Mouse (Mus musculus): Measurements from ENCODE around the gene Ibtk. TPM values are rescaled to one million over a fixed set of nuclear protein-coding genes. Genes with fewer than 3 reads are reported as not detected.

Ibtk gene
- polyA plus RNA-seq, 1 experiment: 14.4 TPM

DNA sequence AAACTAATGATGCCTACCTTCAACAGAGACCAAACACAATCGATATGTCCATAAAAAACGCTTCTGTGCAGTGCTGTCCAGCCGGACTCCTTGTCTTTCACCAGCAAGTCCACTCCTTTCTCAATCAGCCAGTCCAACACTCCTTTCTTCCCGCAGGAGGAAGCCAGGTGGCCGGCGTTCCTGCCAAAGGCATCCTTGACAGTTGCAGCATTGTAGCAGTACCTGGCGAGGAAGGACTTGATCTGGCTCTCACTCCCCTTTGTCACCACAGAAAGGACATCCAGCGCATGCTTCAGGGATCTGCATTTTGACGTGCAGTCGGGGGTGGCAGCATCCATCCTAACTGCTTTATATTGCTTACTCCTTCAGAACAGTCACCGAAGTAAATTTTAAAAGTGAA lies 5.8 kb downstream of the Ibtk start:
- Histone ChIP-seq H3K27ac (ENCODE audit: insufficient read depth, low read length) (no peak overlapping the region), H3K4me3 (replicated peaks; ENCODE audit: insufficient read depth, low read depth, low read length) (no peak overlapping the region), H3K27me3 (ENCODE audit: control insufficient read depth, insufficient read depth, low read length) (no peaks in the 10 kb centered on the region), H3K4me1 (ENCODE audit: control insufficient read depth, insufficient read depth, low read length) (peaks cover 9% of the 10 kb centered on the region)
- peak; percentile 68 to 81 for DNase-seq
- 15% methylated on average over 11 of the region's 11 CpGs for WGBS
- TF ChIP-seq CTCF (IDR thresholded peaks at IDR 0.05; ENCODE audit: borderline replicate concordance, insufficient read depth, low read depth, low read length) (no peak), POLR2A (IDR thresholded peaks at IDR 0.05; ENCODE audit: borderline replicate concordance, insufficient read depth, low read length) (no peak)

- no peak for DNase-seq
- peaks cover 9% of the 10 kb centered on the region for H3K4me1 ChIP-seq (ENCODE audit: control insufficient read depth, insufficient read depth, low read length)
- no peak overlapping the region for H3K27ac ChIP-seq (ENCODE audit: insufficient read depth, low read length)
- WGBS: 93% methylated on average over 4 of the region's 4 CpGs
- H3K27me3 ChIP-seq (ENCODE audit: control insufficient read depth, insufficient read depth, low read length): no peaks in the 10 kb centered on the region
- TF ChIP-seq POLR2A (IDR thresholded peaks at IDR 0.05; ENCODE audit: borderline replicate concordance, insufficient read depth, low read length) (no peak), CTCF (IDR thresholded peaks at IDR 0.05; ENCODE audit: borderline replicate concordance, insufficient read depth, low read depth, low read length) (no peak)
- H3K4me3 ChIP-seq (replicated peaks; ENCODE audit: insufficient read depth, low read depth, low read length): no peak overlapping the region
Measured at GRCm38 (mm10) chr9:85742107-85742506, 7.0 kb downstream of the Ibtk start.

GRCm38 (mm10) chr9:85739279-85739678 lies 9.9 kb downstream of the Ibtk start:
- DNase-seq: no peak
- WGBS: 91% methylated on average over 4 of the region's 4 CpGs
- TF ChIP-seq CTCF (IDR thresholded peaks at IDR 0.05; ENCODE audit: borderline replicate concordance, insufficient read depth, low read depth, low read length): no peak
- no peak for TF ChIP-seq POLR2A (IDR thresholded peaks at IDR 0.05; ENCODE audit: borderline replicate concordance, insufficient read depth, low read length)
- Histone ChIP-seq H3K4me3 (replicated peaks; ENCODE audit: insufficient read depth, low read depth, low read length) (no peak overlapping the region), H3K27ac (ENCODE audit: insufficient read depth, low read length) (no peak overlapping the region), H3K4me1 (ENCODE audit: control insufficient read depth, insufficient read depth, low read length) (peaks cover 9% of the 10 kb centered on the region), H3K27me3 (ENCODE audit: control insufficient read depth, insufficient read depth, low read length) (no peaks in the 10 kb centered on the region)

DNA sequence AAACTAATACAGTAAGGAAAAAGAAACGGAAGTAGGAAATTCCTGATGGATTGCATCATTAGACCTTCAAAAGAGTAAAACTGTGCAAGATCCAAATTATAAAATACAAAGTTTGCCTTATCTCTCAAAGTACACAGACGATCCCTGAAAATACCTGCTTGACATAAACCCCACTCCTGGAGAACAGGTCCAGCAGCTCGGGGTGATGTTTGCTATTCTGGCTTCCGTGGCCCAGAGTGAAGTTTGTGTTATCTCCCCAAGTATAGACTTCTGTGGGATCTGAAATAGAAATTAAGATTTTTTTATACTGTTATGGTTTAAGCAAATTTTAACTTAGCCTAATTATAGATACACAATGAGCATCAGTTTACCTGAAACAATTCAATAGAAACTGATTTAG lies 14.3 kb downstream of the Ibtk start:
- no peak overlapping the region for H3K27ac ChIP-seq (ENCODE audit: insufficient read depth, low read length)
- 95% methylated on average over 4 of the region's 4 CpGs for WGBS
- TF ChIP-seq CTCF (IDR thresholded peaks at IDR 0.05; ENCODE audit: borderline replicate concordance, insufficient read depth, low read depth, low read length) (no peak), POLR2A (IDR thresholded peaks at IDR 0.05; ENCODE audit: borderline replicate concordance, insufficient read depth, low read length) (no peak)
- H3K4me1 ChIP-seq (ENCODE audit: control insufficient read depth, insufficient read depth, low read length): no peaks in the 10 kb centered on the region
- DNase-seq: no peak
- H3K27me3 ChIP-seq (ENCODE audit: control insufficient read depth, insufficient read depth, low read length): no peaks in the 10 kb centered on the region
- no peak overlapping the region for H3K4me3 ChIP-seq (replicated peaks; ENCODE audit: insufficient read depth, low read depth, low read length)

DNA sequence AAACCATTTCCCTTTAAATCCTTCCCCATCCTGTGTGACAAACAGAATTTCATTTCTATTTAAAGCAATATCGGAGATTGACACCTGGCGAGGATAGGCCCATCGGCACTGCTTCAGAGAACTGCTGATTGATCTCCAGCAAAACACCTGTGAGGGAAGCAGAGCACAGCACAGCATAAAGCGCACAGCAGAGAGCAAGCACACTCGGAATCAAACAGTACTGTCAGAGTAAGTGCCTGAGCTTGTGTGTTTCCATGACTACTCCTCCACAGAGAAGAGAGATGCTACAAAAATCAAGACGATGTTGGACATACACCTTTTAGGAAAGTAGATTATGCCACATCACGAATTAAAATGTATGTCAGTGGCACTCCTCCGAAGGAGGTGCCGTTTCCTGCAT lies 25.1 kb downstream of the Ibtk start:
- 90% methylated on average over 9 of the region's 9 CpGs for WGBS
- Histone ChIP-seq H3K4me1 (ENCODE audit: control insufficient read depth, insufficient read depth, low read length) (no peaks in the 10 kb centered on the region), H3K27ac (ENCODE audit: insufficient read depth, low read length) (no peak overlapping the region), H3K27me3 (ENCODE audit: control insufficient read depth, insufficient read depth, low read length) (no peaks in the 10 kb centered on the region), H3K4me3 (replicated peaks; ENCODE audit: insufficient read depth, low read depth, low read length) (no peak overlapping the region)
- no peak for DNase-seq
- TF ChIP-seq POLR2A (IDR thresholded peaks at IDR 0.05; ENCODE audit: borderline replicate concordance, insufficient read depth, low read length) (no peak), CTCF (IDR thresholded peaks at IDR 0.05; ENCODE audit: borderline replicate concordance, insufficient read depth, low read depth, low read length) (no peak)

- H3K27me3 ChIP-seq (ENCODE audit: control insufficient read depth, insufficient read depth, low read length): no peaks in the 10 kb centered on the region
- TF ChIP-seq POLR2A (IDR thresholded peaks at IDR 0.05; ENCODE audit: borderline replicate concordance, insufficient read depth, low read length) (no peak), CTCF (IDR thresholded peaks at IDR 0.05; ENCODE audit: borderline replicate concordance, insufficient read depth, low read depth, low read length) (no peak)
- no peaks in the 10 kb centered on the region for H3K4me1 ChIP-seq (ENCODE audit: control insufficient read depth, insufficient read depth, low read length)
- no peak for DNase-seq
- WGBS: 90% methylated on average over 7 of the region's 7 CpGs
- H3K27ac ChIP-seq (ENCODE audit: insufficient read depth, low read length): no peak overlapping the region
- no peak overlapping the region for H3K4me3 ChIP-seq (replicated peaks; ENCODE audit: insufficient read depth, low read depth, low read length)
Measured at GRCm38 (mm10) chr9:85717336-85717735, 31.8 kb downstream of the Ibtk start.

DNA sequence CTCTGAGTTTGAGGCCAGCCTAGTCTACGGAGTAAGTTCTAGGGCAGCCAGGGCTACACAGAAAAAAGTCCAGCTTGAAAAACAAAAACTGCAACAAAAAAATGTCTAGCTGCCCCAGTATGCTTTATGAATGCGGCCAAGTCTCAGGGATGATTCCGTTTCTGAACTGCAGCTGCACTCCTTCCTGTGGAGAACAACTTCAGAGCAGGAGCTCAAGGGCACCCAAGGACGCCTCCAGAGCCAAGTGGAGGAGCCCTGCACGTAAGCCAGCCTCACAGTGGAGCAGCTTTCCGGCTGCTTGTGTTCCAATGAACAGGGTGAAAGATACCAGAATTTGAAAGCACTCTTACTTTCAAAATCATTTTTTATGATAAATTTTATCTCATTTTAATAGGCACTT lies 41.8 kb downstream of the Ibtk start:
- DNase-seq: no peak
- Histone ChIP-seq H3K4me1 (ENCODE audit: control insufficient read depth, insufficient read depth, low read length) (no peaks in the 10 kb centered on the region), H3K4me3 (replicated peaks; ENCODE audit: insufficient read depth, low read depth, low read length) (no peak overlapping the region), H3K27ac (ENCODE audit: insufficient read depth, low read length) (no peak overlapping the region), H3K27me3 (ENCODE audit: control insufficient read depth, insufficient read depth, low read length) (no peaks in the 10 kb centered on the region)
- TF ChIP-seq CTCF (IDR thresholded peaks at IDR 0.05; ENCODE audit: borderline replicate concordance, insufficient read depth, low read depth, low read length) (no peak), POLR2A (IDR thresholded peaks at IDR 0.05; ENCODE audit: borderline replicate concordance, insufficient read depth, low read length) (no peak)
- WGBS: 84% methylated on average over 6 of the region's 6 CpGs

- H3K27me3 ChIP-seq (ENCODE audit: control insufficient read depth, insufficient read depth, low read length): no peaks in the 10 kb centered on the region
- 96% methylated on average over 5 of the region's 5 CpGs for WGBS
- no peak for DNase-seq
- no peak overlapping the region for H3K4me3 ChIP-seq (replicated peaks; ENCODE audit: insufficient read depth, low read depth, low read length)
- no peaks in the 10 kb centered on the region for H3K4me1 ChIP-seq (ENCODE audit: control insufficient read depth, insufficient read depth, low read length)
- H3K27ac ChIP-seq (ENCODE audit: insufficient read depth, low read length): no peak overlapping the region
- TF ChIP-seq POLR2A (IDR thresholded peaks at IDR 0.05; ENCODE audit: borderline replicate concordance, insufficient read depth, low read length) (no peak), CTCF (IDR thresholded peaks at IDR 0.05; ENCODE audit: borderline replicate concordance, insufficient read depth, low read depth, low read length) (no peak)
Measured at GRCm38 (mm10) chr9:85701981-85702380, 47.2 kb downstream of the Ibtk start.

Measured in cerebellum, adult 2 months (tissue).